Mouse (Mus musculus): ENCODE data around the gene Npcd.

Gene Npcd

DNA sequence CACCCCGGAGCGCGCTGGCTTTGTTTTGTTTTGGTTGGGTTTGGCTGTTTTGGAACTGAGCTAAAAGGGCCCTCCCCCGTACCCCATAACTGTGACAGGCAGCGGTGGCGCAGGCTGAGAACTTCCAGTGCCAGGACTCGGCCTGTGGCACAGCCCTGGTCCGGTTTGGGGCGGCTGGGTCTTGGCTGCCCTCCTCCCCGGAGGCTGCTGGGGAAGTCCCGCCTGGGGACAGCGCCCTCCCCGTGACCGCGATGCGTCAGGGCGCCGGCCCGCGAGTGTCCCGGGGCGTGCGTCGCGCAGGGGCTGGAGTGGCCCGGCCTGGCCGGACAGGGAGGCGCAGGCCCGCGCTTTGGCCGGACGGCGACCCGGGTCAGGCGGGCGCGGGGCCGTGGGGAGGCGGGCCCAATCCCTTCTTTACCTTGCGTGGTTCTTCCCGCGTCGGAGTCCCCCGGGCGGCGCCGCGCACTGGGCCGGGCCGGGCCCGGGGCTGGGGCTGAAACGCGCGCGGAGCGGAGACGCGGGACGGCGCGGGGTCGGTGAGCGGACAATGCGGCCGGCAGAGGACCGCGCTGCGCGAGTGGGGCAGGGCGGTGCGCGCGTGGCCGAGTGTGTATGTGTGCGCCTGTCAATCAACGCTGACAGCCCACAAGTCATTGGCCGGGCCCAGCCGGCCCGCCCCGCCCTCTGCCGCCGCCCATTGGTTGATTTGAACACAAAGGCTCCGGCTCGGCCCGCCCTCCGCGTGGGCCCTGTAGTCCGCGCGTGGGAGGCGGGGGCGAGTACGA lies 91.9 kb downstream of the Npcd start, which contains the start of gene Sun2:
TSS of gene Sun2 (minus strand) at position 616 of the 785 bp plus-strand sequence.
- DNase-seq (ENCODE audit: low spot score in 2 of 2): peak; percentile 92 to 93

DNA sequence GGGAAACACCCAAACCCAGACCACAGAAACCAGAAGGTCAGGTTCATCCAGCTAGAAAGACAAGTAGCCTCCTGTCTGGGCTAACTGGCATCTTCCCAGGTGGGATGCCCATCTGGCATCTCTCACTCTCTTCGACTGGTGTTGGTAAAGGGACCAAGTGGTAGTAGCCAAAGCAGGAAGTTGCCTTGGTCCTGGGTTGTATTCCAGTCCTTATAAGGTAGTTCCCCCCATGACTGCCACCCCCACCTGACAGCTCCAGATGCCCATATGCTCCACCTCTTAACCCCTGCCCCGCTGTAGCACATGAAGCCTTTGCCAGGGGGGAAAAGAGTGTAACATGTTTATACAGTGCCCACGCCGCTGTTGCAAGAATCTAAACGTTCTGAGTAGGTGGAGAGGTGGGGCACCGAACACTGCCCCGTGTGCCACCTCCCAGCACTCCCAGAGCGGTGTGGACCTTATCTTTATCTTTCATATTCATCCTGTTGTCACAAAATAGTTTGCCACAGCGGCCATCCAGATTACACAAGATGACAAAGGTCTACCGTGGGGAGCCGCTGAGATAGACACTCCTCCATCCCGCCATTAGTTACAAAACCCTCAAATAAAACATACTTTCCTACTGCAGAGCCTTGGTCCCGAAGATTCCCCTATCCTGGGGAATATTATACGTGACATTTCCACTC lies 92.7 kb downstream of the Npcd start:
- DNase-seq (ENCODE audit: low spot score in 2 of 2): peak in 1 of 2 experiments; percentile 46

DNA sequence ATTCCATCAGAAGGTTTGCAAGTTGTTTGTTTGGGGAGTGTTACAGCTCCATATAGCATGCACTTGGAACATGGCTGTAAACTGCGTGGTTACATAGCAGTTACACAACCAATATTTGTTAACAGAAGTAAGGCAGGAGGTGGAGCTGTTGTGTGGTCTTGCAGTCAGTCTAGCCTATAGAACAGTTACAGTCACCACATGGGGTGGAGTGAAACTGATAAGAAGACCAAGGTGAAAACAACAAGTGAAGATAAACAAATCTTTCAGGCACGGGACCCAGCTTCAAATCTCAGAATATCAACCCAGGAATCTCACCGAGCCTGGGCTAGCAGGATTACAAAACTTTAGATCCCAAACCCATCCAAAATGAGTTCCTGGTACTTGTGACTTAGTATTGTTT lies 93.3 kb downstream of the Npcd start:
- no peak for DNase-seq (ENCODE audit: low spot score in 2 of 2)

Data from heart, adult 9 months (tissue).